Mouse (Mus musculus): ENCODE measurements at regions not wholly inside any gene's neighbourhood (a gene's known extent, or its start where the extent isn't known, plus 50 kb on each side); places are given as distances from the start of the nearest gene placed in this dataset.
A peak's percentile ranks its signal among the peaks of the same experiment; 100 is the strongest.

- Histone ChIP-seq H3K4me2 (no peak overlapping the region), H3K27me3 (no peaks in the 10 kb centered on the region), H3K4me1 (replicated peaks) (no peaks in the 10 kb centered on the region), H3K9me3 (no peaks in the 10 kb centered on the region), H3K4me3 (no peak overlapping the region), H3K9ac (no peak overlapping the region), H3K27ac (replicated peaks) (no peak overlapping the region), H3K36me3 (no peaks in the 10 kb centered on the region)
- no peak for ATAC-seq (ENCODE audit: low FRiP score, low read depth)
- WGBS = 80% methylated on average over 1 of the region's 1 CpGs
These were observed 783.4 kb downstream of the Stpg2 start for GRCm38 (mm10) chr3:139988938-139989337.

DNA sequence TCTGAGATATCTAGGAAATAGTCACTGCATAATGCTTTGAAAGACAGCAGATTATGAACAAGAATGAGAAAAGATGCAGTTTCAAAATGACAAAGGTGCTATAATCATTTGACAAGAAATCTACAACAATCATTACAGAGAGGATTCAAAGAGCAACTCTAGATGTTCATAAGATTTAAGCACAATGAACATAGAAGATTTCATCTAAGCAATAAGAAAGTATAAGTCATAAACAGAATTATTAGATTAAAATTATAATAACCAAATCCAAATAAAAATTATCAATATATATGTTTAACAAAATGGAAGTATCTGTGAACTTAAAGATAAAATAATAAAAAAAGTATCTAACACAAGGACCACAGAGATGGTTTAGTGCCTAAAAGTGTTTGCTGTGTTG, 783.9 kb downstream of the Stpg2 start:
- Histone ChIP-seq H3K36me3 (no peaks in the 10 kb centered on the region), H3K9me3 (no peaks in the 10 kb centered on the region), H3K4me2 (no peak overlapping the region), H3K4me3 (no peak overlapping the region), H3K4me1 (replicated peaks) (no peaks in the 10 kb centered on the region), H3K27ac (replicated peaks) (no peak overlapping the region), H3K9ac (no peak overlapping the region), H3K27me3 (no peaks in the 10 kb centered on the region)
- ATAC-seq (ENCODE audit: low FRiP score, low read depth) = no peak

- no peak for ATAC-seq (ENCODE audit: low FRiP score, low read depth)
These were observed 807.0 kb downstream of the Stpg2 start for GRCm38 (mm10) chr3:140012522-140012921.

GRCm38 (mm10) chr3:140034101-140034500, 828.6 kb downstream of the Stpg2 start:
- Histone ChIP-seq H3K9me3 (no peaks in the 10 kb centered on the region), H3K4me2 (no peak overlapping the region), H3K4me3 (no peak overlapping the region), H3K27me3 (no peaks in the 10 kb centered on the region), H3K9ac (no peak overlapping the region), H3K36me3 (no peaks in the 10 kb centered on the region), H3K27ac (replicated peaks) (no peak overlapping the region), H3K4me1 (replicated peaks) (no peaks in the 10 kb centered on the region)
- 85% methylated on average over 3 of the region's 3 CpGs for WGBS
- ATAC-seq (ENCODE audit: low FRiP score, low read depth) = no peak

More at GRCm38 (mm10) chr3:140012522-140012921, 807.0 kb downstream of the Stpg2 start:
- H3K27me3 ChIP-seq = no peaks in the 10 kb centered on the region
- H3K9ac ChIP-seq = no peak overlapping the region
- WGBS = 76% methylated on average over 2 of the region's 2 CpGs
- H3K9me3 ChIP-seq = no peaks in the 10 kb centered on the region
- no peaks in the 10 kb centered on the region for H3K36me3 ChIP-seq
- H3K4me3 ChIP-seq = no peak overlapping the region
- no peak overlapping the region for H3K4me2 ChIP-seq
- no peaks in the 10 kb centered on the region for H3K4me1 ChIP-seq (replicated peaks)
- no peak overlapping the region for H3K27ac ChIP-seq (replicated peaks)

- no peak for ATAC-seq (ENCODE audit: low FRiP score, low read depth)
- H3K27ac ChIP-seq (replicated peaks) = no peak overlapping the region
- no peaks in the 10 kb centered on the region for H3K9me3 ChIP-seq
- no peaks in the 10 kb centered on the region for H3K36me3 ChIP-seq
- no peak overlapping the region for H3K9ac ChIP-seq
- no peak overlapping the region for H3K4me3 ChIP-seq
- no peaks in the 10 kb centered on the region for H3K4me1 ChIP-seq (replicated peaks)
- no peaks in the 10 kb centered on the region for H3K27me3 ChIP-seq
- 35% methylated on average over 2 of the region's 2 CpGs for WGBS
- no peak overlapping the region for H3K4me2 ChIP-seq
These were observed 829.6 kb downstream of the Stpg2 start for GRCm38 (mm10) chr3:140035142-140035541.

GRCm38 (mm10) chr3:140044898-140045297, 839.4 kb downstream of the Stpg2 start:
- no peak overlapping the region for H3K27ac ChIP-seq (replicated peaks)
- 0 out of 2 replicates have a peak, but pooled peaks have one; percentile 38 for ATAC-seq (ENCODE audit: low FRiP score, low read depth)
- H3K27me3 ChIP-seq = no peaks in the 10 kb centered on the region
- H3K9ac ChIP-seq = no peak overlapping the region
- no peaks in the 10 kb centered on the region for H3K4me1 ChIP-seq (replicated peaks)
- H3K9me3 ChIP-seq = no peaks in the 10 kb centered on the region
- H3K4me2 ChIP-seq = no peak overlapping the region
- H3K4me3 ChIP-seq = no peak overlapping the region
- H3K36me3 ChIP-seq = no peaks in the 10 kb centered on the region

DNA sequence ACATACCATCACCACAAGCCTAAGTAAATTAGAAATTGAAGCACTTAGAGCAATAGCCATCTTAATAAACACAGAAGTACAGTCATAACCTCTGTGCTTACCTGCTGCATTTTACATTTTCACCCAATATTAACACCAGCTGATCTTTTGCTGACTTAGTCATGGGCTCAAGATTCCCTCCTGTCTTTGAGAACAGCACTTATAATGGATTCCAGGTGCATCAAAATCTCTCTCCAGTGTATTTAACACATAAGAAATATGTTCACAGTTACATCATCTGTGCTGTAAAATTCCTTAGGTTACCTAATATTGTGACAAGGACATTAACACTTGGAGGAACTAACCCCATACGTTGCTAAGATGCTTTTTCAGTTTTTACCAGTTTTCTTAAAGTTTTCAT, 849.1 kb downstream of the Stpg2 start:
- Histone ChIP-seq H3K27me3 (no peaks in the 10 kb centered on the region), H3K9me3 (no peaks in the 10 kb centered on the region), H3K4me2 (no peak overlapping the region), H3K9ac (no peak overlapping the region), H3K27ac (replicated peaks) (no peak overlapping the region), H3K4me1 (replicated peaks) (no peaks in the 10 kb centered on the region), H3K36me3 (no peaks in the 10 kb centered on the region), H3K4me3 (no peak overlapping the region)
- 69% methylated on average over 1 of the region's 1 CpGs for WGBS
- ATAC-seq (ENCODE audit: low FRiP score, low read depth) = no peak

DNA sequence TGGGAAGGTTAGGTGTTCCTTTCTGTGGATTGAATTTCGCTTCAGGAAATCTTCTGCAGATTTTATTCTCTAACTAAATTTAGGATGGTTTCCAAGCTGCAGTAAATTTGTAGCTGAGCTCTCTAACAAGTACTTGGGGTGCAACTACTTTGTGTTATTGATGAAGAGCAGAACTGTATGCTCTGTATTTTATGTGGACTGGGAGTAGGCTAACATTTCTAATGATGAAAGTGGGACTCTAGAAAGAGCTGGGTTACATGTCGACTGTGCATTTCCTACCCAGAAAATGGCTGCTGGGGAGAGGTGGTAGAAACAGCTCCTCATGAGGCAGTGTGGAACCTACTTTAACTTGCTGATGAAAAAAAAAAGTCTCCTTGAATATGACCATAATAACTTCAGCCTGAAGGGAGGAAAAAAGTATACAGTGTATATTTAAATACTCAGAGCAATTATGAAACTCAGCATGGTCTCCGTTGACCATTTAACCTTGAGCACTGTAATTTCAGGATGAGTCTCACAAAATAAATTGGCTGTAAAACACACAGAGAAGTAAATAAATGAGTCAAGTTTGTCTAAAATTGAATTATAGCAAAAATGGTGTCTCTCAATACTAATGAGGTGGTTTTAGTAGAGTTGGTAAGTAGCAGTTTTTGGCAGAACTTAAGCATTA, 852.6 kb downstream of the Stpg2 start:
- Histone ChIP-seq H3K9ac (no peak overlapping the region), H3K27ac (replicated peaks) (no peak overlapping the region), H3K4me2 (no peak overlapping the region), H3K36me3 (no peaks in the 10 kb centered on the region), H3K4me3 (no peak overlapping the region), H3K9me3 (no peaks in the 10 kb centered on the region), H3K27me3 (no peaks in the 10 kb centered on the region), H3K4me1 (replicated peaks) (no peaks in the 10 kb centered on the region)
- ATAC-seq (ENCODE audit: low FRiP score, low read depth) = no peak
- 87% methylated on average over 3 of the region's 3 CpGs for WGBS

DNA sequence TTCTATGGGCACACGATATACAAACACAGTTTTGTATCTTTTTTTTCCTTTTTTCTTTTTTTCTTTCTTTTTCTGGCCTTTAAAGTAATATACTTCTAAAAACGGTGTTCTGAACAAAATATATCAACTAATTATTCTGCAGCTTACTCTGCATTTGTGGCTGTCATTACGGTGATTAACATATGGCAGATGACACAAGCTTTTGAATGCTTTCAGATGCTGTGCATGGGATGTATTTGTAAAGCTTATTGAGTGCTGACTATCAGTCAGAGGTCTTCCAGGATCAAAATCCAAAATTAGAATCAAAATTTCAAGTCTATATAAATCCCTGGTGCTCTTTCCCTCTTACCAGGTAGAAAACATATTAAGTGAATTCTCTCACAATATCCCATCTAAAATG, 853.6 kb downstream of the Stpg2 start:
- Histone ChIP-seq H3K4me3 (no peak overlapping the region), H3K27me3 (no peaks in the 10 kb centered on the region), H3K9me3 (no peaks in the 10 kb centered on the region), H3K4me1 (replicated peaks) (no peaks in the 10 kb centered on the region), H3K27ac (replicated peaks) (no peak overlapping the region), H3K4me2 (no peak overlapping the region), H3K9ac (no peak overlapping the region), H3K36me3 (no peaks in the 10 kb centered on the region)
- WGBS = 78% methylated on average over 3 of the region's 3 CpGs
- ATAC-seq (ENCODE audit: low FRiP score, low read depth) = no peak

DNA sequence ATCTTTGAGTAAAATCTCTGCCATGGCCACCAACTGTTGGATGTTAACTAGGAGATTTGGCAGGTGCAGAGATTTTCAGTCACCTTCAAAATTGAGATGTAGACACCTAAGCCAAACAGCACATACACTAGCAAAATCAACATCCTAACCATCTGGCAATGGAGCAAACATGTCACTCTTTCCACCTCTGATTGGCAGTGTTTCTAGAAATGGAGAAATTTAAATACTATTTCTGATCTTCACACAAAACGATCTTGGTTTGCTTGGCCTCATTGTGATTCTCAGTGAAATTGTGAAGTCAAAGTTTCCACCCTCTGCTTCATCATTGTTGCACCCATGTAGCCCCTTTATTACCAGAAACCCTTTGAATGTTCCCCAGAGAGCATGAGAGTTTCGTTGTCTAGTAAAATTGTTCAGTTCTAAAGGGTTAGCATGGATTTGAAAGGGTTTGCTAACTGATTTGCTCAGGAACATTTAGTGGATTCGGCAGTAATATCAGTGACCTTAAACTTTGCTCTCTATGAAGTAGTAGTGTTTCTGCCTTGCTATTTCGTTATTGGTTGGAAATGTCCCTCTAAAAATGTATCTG, 854.1 kb downstream of the Stpg2 start:
- H3K27ac ChIP-seq (replicated peaks) = no peak overlapping the region
- no peak overlapping the region for H3K9ac ChIP-seq
- H3K36me3 ChIP-seq = no peaks in the 10 kb centered on the region
- ATAC-seq (ENCODE audit: low FRiP score, low read depth) = no peak
- no peak overlapping the region for H3K4me2 ChIP-seq
- H3K9me3 ChIP-seq = no peaks in the 10 kb centered on the region
- 85% methylated on average over 4 of the region's 4 CpGs for WGBS
- H3K27me3 ChIP-seq = no peaks in the 10 kb centered on the region
- H3K4me1 ChIP-seq (replicated peaks) = no peaks in the 10 kb centered on the region
- no peak overlapping the region for H3K4me3 ChIP-seq

- Histone ChIP-seq H3K4me2 (no peak overlapping the region), H3K27me3 (no peaks in the 10 kb centered on the region), H3K9ac (no peak overlapping the region), H3K36me3 (no peaks in the 10 kb centered on the region), H3K27ac (replicated peaks) (no peak overlapping the region), H3K4me3 (no peak overlapping the region), H3K9me3 (no peaks in the 10 kb centered on the region), H3K4me1 (replicated peaks) (no peaks in the 10 kb centered on the region)
- 92% methylated on average over 10 of the region's 10 CpGs for WGBS
- no peak for ATAC-seq (ENCODE audit: low FRiP score, low read depth)
These were observed 856.4 kb downstream of the Stpg2 start for GRCm38 (mm10) chr3:140061769-140062381.

DNA sequence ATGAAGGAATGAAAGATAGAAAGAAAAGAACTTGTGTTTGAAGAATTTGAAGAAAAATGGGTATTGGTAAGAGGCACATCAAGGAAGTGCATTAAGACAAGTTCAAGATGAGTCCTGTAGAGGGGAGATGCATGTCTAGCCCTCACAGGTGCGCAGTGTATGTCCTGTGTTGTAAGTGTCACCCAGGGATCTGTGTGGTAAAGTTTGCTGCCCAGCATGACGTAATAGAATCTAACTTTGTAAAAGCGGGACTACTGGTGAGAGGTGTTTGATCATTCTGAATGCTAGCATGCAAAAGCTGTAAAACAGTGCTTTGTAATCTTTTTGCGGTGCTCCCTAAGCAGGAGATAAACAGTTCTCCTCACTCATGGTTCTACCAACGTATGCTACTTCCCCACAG, 857.4 kb downstream of the Stpg2 start:
- no peaks in the 10 kb centered on the region for H3K9me3 ChIP-seq
- H3K9ac ChIP-seq = no peak overlapping the region
- no peaks in the 10 kb centered on the region for H3K4me1 ChIP-seq (replicated peaks)
- no peak for ATAC-seq (ENCODE audit: low FRiP score, low read depth)
- WGBS = 89% methylated on average over 5 of the region's 5 CpGs
- no peak overlapping the region for H3K4me2 ChIP-seq
- H3K36me3 ChIP-seq = no peaks in the 10 kb centered on the region
- H3K27me3 ChIP-seq = no peaks in the 10 kb centered on the region
- no peak overlapping the region for H3K27ac ChIP-seq (replicated peaks)
- H3K4me3 ChIP-seq = no peak overlapping the region

All from hindbrain, embryonic 15.5 days (tissue).